Mouse (Mus musculus): ENCODE data around the gene Nt5dc1. TPM values are rescaled to one million over a fixed set of nuclear protein-coding genes. Genes with fewer than 3 reads are reported as not detected.
A peak's percentile ranks its signal among the peaks of the same experiment; 100 is the strongest.

Nt5dc1 gene
- polyA plus RNA-seq, 1 experiment = 19.4 TPM

- Histone ChIP-seq H3K9me3 (replicated peaks; ENCODE audit: control insufficient read depth, insufficient read depth, low read length, poor library complexity, severe bottlenecking) (no peaks in the 10 kb centered on the region), H3K27ac (ENCODE audit: insufficient read depth, low read length) (no peak overlapping the region), H3K4me3 (ENCODE audit: low read depth, low read length) (no peak overlapping the region), H3K4me1 (ENCODE audit: control insufficient read depth, insufficient read depth, low read length) (no peaks in the 10 kb centered on the region), H3K36me3 (ENCODE audit: control insufficient read depth, insufficient read depth, low read length, poor library complexity, severe bottlenecking) (no peaks in the 10 kb centered on the region), H3K9ac (ENCODE audit: low read depth, poor library complexity, severe bottlenecking) (no peak overlapping the region), H3K27me3 (ENCODE audit: control insufficient read depth, insufficient read depth, low read length, poor library complexity, severe bottlenecking) (no peaks in the 10 kb centered on the region)
- TF ChIP-seq POLR2A (IDR thresholded peaks at IDR 0.05; ENCODE audit: insufficient read depth, low read length) (no peak), EP300 (IDR thresholded peaks at IDR 0.05; ENCODE audit: insufficient read depth, low read depth, low read length) (no peak), CTCF (IDR thresholded peaks at IDR 0.05; ENCODE audit: low read depth, low read length) (no peak)
Observed at GRCm38 (mm10) chr10:34327144-34327543, 91.2 kb downstream of the Nt5dc1 start.

- Histone ChIP-seq H3K4me3 (ENCODE audit: low read depth, low read length) (no peak overlapping the region), H3K27me3 (ENCODE audit: control insufficient read depth, insufficient read depth, low read length, poor library complexity, severe bottlenecking) (no peaks in the 10 kb centered on the region), H3K4me1 (ENCODE audit: control insufficient read depth, insufficient read depth, low read length) (no peaks in the 10 kb centered on the region), H3K27ac (ENCODE audit: insufficient read depth, low read length) (no peak overlapping the region), H3K9ac (ENCODE audit: low read depth, poor library complexity, severe bottlenecking) (no peak overlapping the region), H3K36me3 (ENCODE audit: control insufficient read depth, insufficient read depth, low read length, poor library complexity, severe bottlenecking) (no peaks in the 10 kb centered on the region), H3K9me3 (replicated peaks; ENCODE audit: control insufficient read depth, insufficient read depth, low read length, poor library complexity, severe bottlenecking) (no peaks in the 10 kb centered on the region)
- TF ChIP-seq CTCF (IDR thresholded peaks at IDR 0.05; ENCODE audit: low read depth, low read length) (peak; percentile 27), POLR2A (IDR thresholded peaks at IDR 0.05; ENCODE audit: insufficient read depth, low read length) (no peak)
Observed at GRCm38 (mm10) chr10:34326701-34327100, 91.7 kb downstream of the Nt5dc1 start.

GRCm38 (mm10) chr10:34320809-34321208, 97.5 kb downstream of the Nt5dc1 start:
- H3K4me1 ChIP-seq (ENCODE audit: control insufficient read depth, insufficient read depth, low read length) = no peaks in the 10 kb centered on the region
- H3K9me3 ChIP-seq (replicated peaks; ENCODE audit: control insufficient read depth, insufficient read depth, low read length, poor library complexity, severe bottlenecking) = no peaks in the 10 kb centered on the region
- H3K4me3 ChIP-seq (ENCODE audit: low read depth, low read length) = no peak overlapping the region
- no peak for TF ChIP-seq CTCF (IDR thresholded peaks at IDR 0.05; ENCODE audit: low read depth, low read length)
- TF ChIP-seq EP300 (IDR thresholded peaks at IDR 0.05; ENCODE audit: insufficient read depth, low read depth, low read length) = no peak
- no peak for TF ChIP-seq POLR2A (IDR thresholded peaks at IDR 0.05; ENCODE audit: insufficient read depth, low read length)
- no peaks in the 10 kb centered on the region for H3K27me3 ChIP-seq (ENCODE audit: control insufficient read depth, insufficient read depth, low read length, poor library complexity, severe bottlenecking)
- H3K36me3 ChIP-seq (ENCODE audit: control insufficient read depth, insufficient read depth, low read length, poor library complexity, severe bottlenecking) = no peaks in the 10 kb centered on the region
- no peak overlapping the region for H3K27ac ChIP-seq (ENCODE audit: insufficient read depth, low read length)
- no peak overlapping the region for H3K9ac ChIP-seq (ENCODE audit: low read depth, poor library complexity, severe bottlenecking)

GRCm38 (mm10) chr10:34317217-34317606, 101.1 kb downstream of the Nt5dc1 start:
- Histone ChIP-seq H3K27me3 (ENCODE audit: control insufficient read depth, insufficient read depth, low read length, poor library complexity, severe bottlenecking) (no peaks in the 10 kb centered on the region), H3K9ac (ENCODE audit: low read depth, poor library complexity, severe bottlenecking) (no peak overlapping the region), H3K4me1 (ENCODE audit: control insufficient read depth, insufficient read depth, low read length) (no peaks in the 10 kb centered on the region), H3K36me3 (ENCODE audit: control insufficient read depth, insufficient read depth, low read length, poor library complexity, severe bottlenecking) (no peaks in the 10 kb centered on the region), H3K27ac (ENCODE audit: insufficient read depth, low read length) (no peak overlapping the region), H3K9me3 (replicated peaks; ENCODE audit: control insufficient read depth, insufficient read depth, low read length, poor library complexity, severe bottlenecking) (no peaks in the 10 kb centered on the region), H3K4me3 (ENCODE audit: low read depth, low read length) (no peak overlapping the region)
- TF ChIP-seq EP300 (IDR thresholded peaks at IDR 0.05; ENCODE audit: insufficient read depth, low read depth, low read length) (no peak), POLR2A (IDR thresholded peaks at IDR 0.05; ENCODE audit: insufficient read depth, low read length) (no peak), CTCF (IDR thresholded peaks at IDR 0.05; ENCODE audit: low read depth, low read length) (no peak)

- no peak overlapping the region for H3K27ac ChIP-seq (ENCODE audit: insufficient read depth, low read length)
- no peaks in the 10 kb centered on the region for H3K9me3 ChIP-seq (replicated peaks; ENCODE audit: control insufficient read depth, insufficient read depth, low read length, poor library complexity, severe bottlenecking)
- H3K4me1 ChIP-seq (ENCODE audit: control insufficient read depth, insufficient read depth, low read length) = no peaks in the 10 kb centered on the region
- no peak overlapping the region for H3K9ac ChIP-seq (ENCODE audit: low read depth, poor library complexity, severe bottlenecking)
- H3K4me3 ChIP-seq (ENCODE audit: low read depth, low read length) = no peak overlapping the region
- TF ChIP-seq CTCF (IDR thresholded peaks at IDR 0.05; ENCODE audit: low read depth, low read length) (no peak), EP300 (IDR thresholded peaks at IDR 0.05; ENCODE audit: insufficient read depth, low read depth, low read length) (0 out of 2 replicates have a peak, but pooled peaks have one; percentile 46)
- no peaks in the 10 kb centered on the region for H3K27me3 ChIP-seq (ENCODE audit: control insufficient read depth, insufficient read depth, low read length, poor library complexity, severe bottlenecking)
- H3K36me3 ChIP-seq (ENCODE audit: control insufficient read depth, insufficient read depth, low read length, poor library complexity, severe bottlenecking) = no peaks in the 10 kb centered on the region
Observed at GRCm38 (mm10) chr10:34316571-34317216, 101.7 kb downstream of the Nt5dc1 start.

GRCm38 (mm10) chr10:34312536-34312935, 105.8 kb downstream of the Nt5dc1 start:
- Histone ChIP-seq H3K27me3 (ENCODE audit: control insufficient read depth, insufficient read depth, low read length, poor library complexity, severe bottlenecking) (no peaks in the 10 kb centered on the region), H3K4me3 (ENCODE audit: low read depth, low read length) (no peak overlapping the region), H3K9me3 (replicated peaks; ENCODE audit: control insufficient read depth, insufficient read depth, low read length, poor library complexity, severe bottlenecking) (no peaks in the 10 kb centered on the region), H3K9ac (ENCODE audit: low read depth, poor library complexity, severe bottlenecking) (no peak overlapping the region), H3K27ac (ENCODE audit: insufficient read depth, low read length) (no peak overlapping the region), H3K36me3 (ENCODE audit: control insufficient read depth, insufficient read depth, low read length, poor library complexity, severe bottlenecking) (no peaks in the 10 kb centered on the region), H3K4me1 (ENCODE audit: control insufficient read depth, insufficient read depth, low read length) (no peaks in the 10 kb centered on the region)
- TF ChIP-seq POLR2A (IDR thresholded peaks at IDR 0.05; ENCODE audit: insufficient read depth, low read length) = no peak
